Mouse (Mus musculus) limb, embryonic 10.5 days (tissue): ENCODE data around the gene Scamp4. TPM values are rescaled to one million over a fixed set of nuclear protein-coding genes. Genes with fewer than 3 reads are reported as not detected.

ENCODE experiments used
- DNase-seq: peaks from one replicate; pipeline ENCODE4 v3.0.0-alpha.2; 2017; ENCODE audit warnings: low spot score
- H3K27ac ChIP-seq: fragments of 300-500 bp; sonication (generic); 2 replicates; pipeline ENCODE4 v1.5.1; 2016; ENCODE audit warnings: mild to moderate bottlenecking
- H3K27me3 ChIP-seq: fragments of 300-500 bp; sonication (generic); 2 replicates; pipeline ENCODE4 v1.6.1; 2016; ENCODE audit warnings: low read depth, mild to moderate bottlenecking; ENCODE audit not compliant: poor library complexity, severe bottlenecking
- H3K36me3 ChIP-seq: fragments of 300-500 bp; sonication (generic); 2 replicates; pipeline ENCODE4 v1.6.1; 2016; ENCODE audit warnings: mild to moderate bottlenecking, moderate library complexity
- H3K4me1 ChIP-seq: fragments of 300-500 bp; sonication (generic); 2 replicates; pipeline ENCODE4 v1.6.1; 2016
- H3K4me3 ChIP-seq: fragments of 300-500 bp; sonication (generic); 2 replicates; pipeline ENCODE4 v1.5.1; 2016; ENCODE audit warnings: mild to moderate bottlenecking, moderate library complexity
- H3K9me3 ChIP-seq: fragments of 300-500 bp; sonication (generic); replicated peaks from 2 replicates; pipeline ENCODE4 v1.6.1; 2016; ENCODE audit warnings: mild to moderate bottlenecking
- WGBS: fragments of 180-500 bp; shearing (Covaris S2); methylation state at CpG from one replicate; pipeline ENCODE4 v1.1.7; 2016; 5-methylcytosine and 5-hydroxymethylcytosine counted together
- microRNA-seq: library from miRNA; unstranded; fragments of <30 nt; microRNA quantifications from one replicate; pipeline ENCODE4, GENCODE M21; 2017
- polyA plus RNA-seq: library from polyadenylated mRNA; unstranded; fragments of >200 nt; fragmentation: Nextera tagmentation; extraction: Ambion mirVana; gene quantifications from 2 replicates; pipeline ENCODE4 v1.2.1, GENCODE M21; 2016

The Scamp4 gene
- polyA plus RNA-seq, 1 experiment from 2014 or later, result 87.8 TPM

DNA sequence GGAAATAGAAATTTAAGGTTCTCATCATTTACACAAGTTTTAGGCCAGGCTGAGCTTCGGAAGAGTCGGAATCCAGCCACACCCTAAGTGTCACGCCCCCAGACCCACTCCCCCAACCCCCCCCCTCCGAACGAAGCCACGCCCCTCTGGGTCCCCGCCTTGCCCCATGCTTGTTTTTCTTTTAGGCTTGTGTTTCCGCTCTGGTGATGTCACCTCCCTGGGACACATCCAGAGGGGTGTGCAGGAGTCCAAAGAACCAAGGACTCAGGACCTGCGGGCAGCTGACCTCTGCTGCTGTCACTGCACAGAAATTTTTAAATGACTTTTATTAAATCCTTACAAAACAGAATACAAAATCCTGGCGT is 62.3 kb downstream of the Scamp4 start:
- H3K27ac ChIP-seq, result peak overlapping the region; percentile 46; the same call in 1 of the 2 replicates
- peak overlapping the region; percentile 4 for H3K4me3 ChIP-seq
- 19% methylated on average over 10 of the region's 10 CpGs for WGBS
- H3K9me3 ChIP-seq, result no peaks in the 10 kb centered on the region
- no peaks in the 10 kb centered on the region for H3K27me3 ChIP-seq
- peaks cover 52% of the 10 kb centered on the region for H3K4me1 ChIP-seq
- no peak for DNase-seq
- H3K36me3 ChIP-seq, result peaks cover 48% of the 10 kb centered on the region

Small RNA genes lying within 50 kb of the gene (microRNA-seq; reads per million reads assigned to microRNA genes)
- gene Mir6912, result not detected

Other genes starting within 250 kb of the Scamp4 start
- 0.31 and 0.48 TPM in 2 replicates for gene Plk5, start 246.4 kb upstream of the Scamp4 start, polyA plus RNA-seq
- 7.2 and 7.5 TPM in 2 replicates for gene Mex3d, start 215.2 kb upstream of the Scamp4 start, polyA plus RNA-seq
- 453 and 469 TPM in 2 replicates for gene Mbd3, start 203.3 kb upstream of the Scamp4 start, polyA plus RNA-seq
- 651 and 677 TPM in 2 replicates for gene Uqcr11, start 196.0 kb upstream of the Scamp4 start, polyA plus RNA-seq
- gene Tcf3, start 169.2 kb upstream of the Scamp4 start, polyA plus RNA-seq, result 260 and 283 TPM in 2 replicates
- not detected in 2 replicates for gene Onecut3, start 108.0 kb upstream of the Scamp4 start, polyA plus RNA-seq
- 0.26 and 0.53 TPM in 2 replicates for gene Atp8b3, start 63.7 kb upstream of the Scamp4 start, polyA plus RNA-seq
- gene Rexo1, start 41.3 kb upstream of the Scamp4 start, polyA plus RNA-seq, result 40.8 and 42.6 TPM in 2 replicates
- gene Klf16, start 25.6 kb upstream of the Scamp4 start, polyA plus RNA-seq, result 8.7 and 11.3 TPM in 2 replicates
- gene Abhd17a, start 12.5 kb upstream of the Scamp4 start, polyA plus RNA-seq, result 104 and 108 TPM in 2 replicates
- 11.1 and 13.4 TPM in 2 replicates for gene Adat3, start within 50 bp of the Scamp4 start, polyA plus RNA-seq
- gene Gm49322, start 3.1 kb downstream of the Scamp4 start, polyA plus RNA-seq, result 5.1 and 5.2 TPM in 2 replicates
- 237 and 255 TPM in 2 replicates for gene Csnk1g2, start 20.0 kb downstream of the Scamp4 start, polyA plus RNA-seq
- 84.9 and 98.6 TPM in 2 replicates for gene Btbd2, start 54.2 kb downstream of the Scamp4 start, polyA plus RNA-seq
- 137 and 153 TPM in 2 replicates for gene Mknk2, start 75.2 kb downstream of the Scamp4 start, polyA plus RNA-seq
- 48.2 and 54.7 TPM in 2 replicates for gene Mob3a, start 99.1 kb downstream of the Scamp4 start, polyA plus RNA-seq
- 8.6 and 10.8 TPM in 2 replicates for gene Izumo4, start 99.3 kb downstream of the Scamp4 start, polyA plus RNA-seq
- 54.6 and 60.6 TPM in 2 replicates for gene Ap3d1, start 139.4 kb downstream of the Scamp4 start, polyA plus RNA-seq
- gene Dot1l, start 152.3 kb downstream of the Scamp4 start, polyA plus RNA-seq, result 26.4 and 28.3 TPM in 2 replicates
- gene Sf3a2, start 195.3 kb downstream of the Scamp4 start, polyA plus RNA-seq, result 113 and 121 TPM in 2 replicates
- 168 and 204 TPM in 2 replicates for gene Plekhj1, start 195.8 kb downstream of the Scamp4 start, polyA plus RNA-seq
- gene Amh, start 202.4 kb downstream of the Scamp4 start, polyA plus RNA-seq, result 0.09 TPM in 1 of 2 replicates, not detected in the other
- gene Jsrp1, start 210.6 kb downstream of the Scamp4 start, polyA plus RNA-seq, result 0.74 and 0.80 TPM in 2 replicates
- 2,414 and 2,486 TPM in 2 replicates for gene Oaz1, start 223.8 kb downstream of the Scamp4 start, polyA plus RNA-seq
- 0.44 and 0.60 TPM in 2 replicates for gene Lingo3, start 241.2 kb downstream of the Scamp4 start, polyA plus RNA-seq